Mouse (Mus musculus) hindbrain, embryonic 14.5 days (tissue): Measurements from ENCODE around the gene Igfbp6. TPM values are rescaled to one million over a fixed set of nuclear protein-coding genes. Genes with fewer than 3 reads are reported as not detected.

Experiments used
- ATAC-seq: fragments of 200-750 bp; cut with Nextera tagmentation; 2 replicates; pipeline ENCODE4 v1.8.0; 2017; ENCODE audit warnings: moderate number of reproducible peaks, mild to moderate bottlenecking, moderate TSS enrichment, moderate library complexity; ENCODE audit not compliant: low FRiP score
- DNase-seq: peaks from one replicate; pipeline ENCODE4 v3.0.0-alpha.2; 2015; ENCODE audit warnings: low spot score
- H3K27ac ChIP-seq: fragments of 300-500 bp; sonication (generic); 2 replicates; pipeline ENCODE4 v1.5.1; 2014; ENCODE audit warnings: mild to moderate bottlenecking, moderate library complexity
- H3K27me3 ChIP-seq: fragments of 300-500 bp; sonication (generic); 2 replicates; pipeline ENCODE4 v1.6.1; 2014; ENCODE audit warnings: mild to moderate bottlenecking, low read length, mixed read lengths; ENCODE audit not compliant: control insufficient read depth, insufficient read depth
- H3K36me3 ChIP-seq: fragments of 300-500 bp; sonication (generic); replicated peaks from 2 replicates; pipeline ENCODE4 v1.6.1; 2014; ENCODE audit not compliant: control insufficient read depth, insufficient read depth
- H3K4me1 ChIP-seq: fragments of 300-500 bp; sonication (generic); replicated peaks from 2 replicates; pipeline ENCODE4 v1.6.1; 2014; ENCODE audit warnings: antibody characterized with exemption, low read length, mixed read lengths; ENCODE audit not compliant: control insufficient read depth, insufficient read depth
- H3K4me2 ChIP-seq: fragments of 300-500 bp; sonication (generic); replicated peaks from 2 replicates; pipeline ENCODE4 v1.6.1; 2014; ENCODE audit warnings: mild to moderate bottlenecking, moderate library complexity
- H3K4me3 ChIP-seq: fragments of 300-500 bp; sonication (generic); replicated peaks from 2 replicates; pipeline ENCODE4 v1.5.1; 2014; ENCODE audit warnings: mild to moderate bottlenecking, low read length
- H3K9ac ChIP-seq: fragments of 300-500 bp; sonication (generic); 2 replicates; pipeline ENCODE4 v1.6.1; 2014
- H3K9me3 ChIP-seq: fragments of 300-500 bp; sonication (generic); 2 replicates; pipeline ENCODE4 v1.6.1; 2016; ENCODE audit warnings: low read length; ENCODE audit not compliant: control insufficient read depth
- WGBS: fragments of 180-500 bp; shearing (Covaris S2); extraction: QIAGEN DNeasy Blood & Tissue Kit; methylation state at CpG from one replicate; pipeline ENCODE4 v1.1.7; 2014; 5-methylcytosine and 5-hydroxymethylcytosine counted together
- polyA plus RNA-seq: library from polyadenylated mRNA; unstranded; fragments of >200 nt; fragmentation: Nextera tagmentation; extraction: Ambion mirVana; gene quantifications from 2 replicates; pipeline ENCODE4 v1.2.1, GENCODE M21; 2014

Igfbp6 gene
- polyA plus RNA-seq, 1 experiment from 2014 or later: 1.8 TPM

DNA sequence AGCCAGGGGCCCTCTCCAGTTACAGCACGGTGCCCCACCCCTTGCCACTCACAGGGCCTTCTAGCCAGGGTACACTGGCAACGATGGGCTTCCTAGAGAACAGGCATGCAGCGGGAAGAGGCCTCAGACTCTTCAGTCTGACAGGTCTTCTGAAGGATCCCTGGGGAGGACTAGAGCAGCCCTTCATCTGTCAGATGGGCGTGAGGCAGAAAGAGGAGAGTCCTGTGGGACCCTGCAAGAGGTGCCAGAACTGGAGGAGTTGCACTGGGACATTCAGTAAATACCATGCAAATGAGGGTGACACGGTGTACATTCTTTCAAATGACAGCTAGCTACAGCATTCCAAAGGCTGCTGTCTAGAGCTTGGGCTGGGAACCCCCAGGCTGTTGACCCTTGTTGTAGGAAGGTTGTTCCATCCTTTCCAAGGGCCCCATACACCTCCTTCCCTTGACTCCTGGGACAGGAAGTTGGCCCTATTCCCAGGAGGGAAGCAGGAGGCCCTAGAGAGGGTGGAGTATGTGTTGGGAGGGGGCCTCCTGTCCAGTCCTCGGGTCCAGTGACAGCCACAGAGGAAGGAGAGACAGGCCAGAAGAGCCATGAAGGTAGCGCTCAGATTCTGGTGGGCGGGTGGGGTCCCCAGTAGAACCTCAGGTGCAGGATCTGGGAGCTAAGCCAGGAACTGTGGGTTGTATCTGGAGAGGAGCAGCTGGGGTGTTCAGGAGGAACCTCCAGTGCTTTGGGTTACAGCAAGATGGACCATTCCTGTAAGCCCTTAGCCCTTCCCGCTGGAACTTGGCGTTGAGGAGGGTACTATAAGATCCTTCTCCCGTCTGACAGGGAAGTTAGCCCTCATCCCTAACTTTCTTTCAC lies 42.3 kb upstream of the Igfbp6 start:
- Histone ChIP-seq H3K27ac (peak overlapping the region; percentile 52), H3K4me1 (peaks cover 42% of the 10 kb centered on the region), H3K36me3 (peaks cover 13% of the 10 kb centered on the region; the same call in 1 of the 2 replicates), H3K27me3 (peaks cover 23% of the 10 kb centered on the region), H3K4me3 (no peak overlapping the region), H3K9me3 (no peaks in the 10 kb centered on the region), H3K9ac (no peak overlapping the region), H3K4me2 (peak overlapping the region; percentile 75)
- ATAC-seq: peak; percentile 38; the same call in 1 of the 2 replicates
- DNase-seq: no peak
- 20% methylated on average over 11 of the region's 11 CpGs for WGBS

DNA sequence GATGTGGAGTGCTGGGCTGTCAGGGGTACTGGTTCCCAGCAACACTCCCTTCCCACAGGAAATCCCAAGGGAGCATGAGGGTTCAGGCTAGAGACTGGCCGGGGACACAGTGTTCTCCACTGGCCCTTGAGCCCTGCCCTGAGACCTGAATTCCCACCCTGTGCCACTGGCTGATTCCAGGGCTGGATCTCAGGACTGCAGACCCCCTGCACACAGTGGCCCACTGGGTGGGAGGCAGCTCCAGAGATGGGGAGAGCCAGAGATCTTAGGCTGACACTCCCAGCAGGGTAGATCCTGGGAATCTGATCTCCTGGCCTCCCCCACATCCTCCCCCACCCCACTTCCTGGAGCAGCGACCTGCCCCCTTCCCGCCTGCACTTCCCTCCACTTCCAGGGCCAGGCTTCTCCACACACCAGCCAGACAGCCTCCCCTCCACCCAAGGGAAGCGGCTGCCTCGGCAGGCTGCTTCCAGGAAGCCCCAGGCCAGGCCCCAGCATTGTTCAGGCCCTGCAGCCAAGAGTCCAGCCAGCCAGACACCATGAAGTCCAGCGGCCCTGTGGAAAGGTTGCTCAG lies 41.5 kb upstream of the Igfbp6 start:
- no peak for DNase-seq
- no peak for ATAC-seq
- Histone ChIP-seq H3K4me2 (peak overlapping the region; percentile 75), H3K27ac (peak overlapping the region; percentile 61), H3K9me3 (no peaks in the 10 kb centered on the region), H3K9ac (peak overlapping the region; percentile 32), H3K4me3 (peak overlapping the region; percentile 16), H3K27me3 (peaks cover 31% of the 10 kb centered on the region), H3K4me1 (peaks cover 49% of the 10 kb centered on the region), H3K36me3 (peaks cover 7% of the 10 kb centered on the region; the same call in 1 of the 2 replicates)
- WGBS: 15% methylated on average over 6 of the region's 6 CpGs

DNA sequence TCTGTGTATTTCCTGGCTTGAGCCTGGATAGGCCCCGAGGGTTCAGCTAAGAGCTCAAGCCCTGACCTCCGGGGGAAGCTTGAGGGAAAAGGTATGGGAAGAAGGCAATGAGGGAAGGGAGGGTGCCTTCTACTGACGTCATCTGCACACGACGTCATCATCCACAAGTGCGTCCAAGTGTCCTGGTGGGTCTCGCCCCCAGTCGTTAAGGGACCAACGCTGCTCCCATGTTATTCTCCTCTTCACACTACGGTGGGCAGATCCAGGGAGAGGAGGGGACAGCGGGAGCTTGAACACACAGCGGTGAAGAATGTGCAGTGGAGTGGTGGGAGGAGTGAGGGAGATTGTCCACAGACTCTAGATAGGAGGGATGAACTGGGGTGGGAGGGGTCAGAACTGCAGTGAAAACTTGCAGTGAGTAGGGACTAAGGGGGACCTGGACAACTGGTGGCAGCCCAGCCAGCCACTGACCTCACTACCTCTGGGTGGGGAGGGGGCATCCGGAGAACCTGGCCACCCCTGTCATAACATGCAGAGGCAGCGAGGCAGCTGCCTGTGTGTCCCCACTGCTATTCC lies 40.7 kb upstream of the Igfbp6 start:
- peaks cover 53% of the 10 kb centered on the region for H3K4me1 ChIP-seq
- H3K36me3 ChIP-seq: no peaks in the 10 kb centered on the region
- no peak for DNase-seq
- peak overlapping the region; percentile 61 for H3K27ac ChIP-seq
- H3K9me3 ChIP-seq: no peaks in the 10 kb centered on the region
- peaks cover 34% of the 10 kb centered on the region for H3K27me3 ChIP-seq
- H3K4me2 ChIP-seq: peak overlapping the region; percentile 75
- 6% methylated on average over 14 of the region's 14 CpGs for WGBS
- ATAC-seq: no peak
- peak overlapping the region; percentile 32; the same call in 1 of the 2 replicates for H3K9ac ChIP-seq
- H3K4me3 ChIP-seq: peak overlapping the region; percentile 16

DNA sequence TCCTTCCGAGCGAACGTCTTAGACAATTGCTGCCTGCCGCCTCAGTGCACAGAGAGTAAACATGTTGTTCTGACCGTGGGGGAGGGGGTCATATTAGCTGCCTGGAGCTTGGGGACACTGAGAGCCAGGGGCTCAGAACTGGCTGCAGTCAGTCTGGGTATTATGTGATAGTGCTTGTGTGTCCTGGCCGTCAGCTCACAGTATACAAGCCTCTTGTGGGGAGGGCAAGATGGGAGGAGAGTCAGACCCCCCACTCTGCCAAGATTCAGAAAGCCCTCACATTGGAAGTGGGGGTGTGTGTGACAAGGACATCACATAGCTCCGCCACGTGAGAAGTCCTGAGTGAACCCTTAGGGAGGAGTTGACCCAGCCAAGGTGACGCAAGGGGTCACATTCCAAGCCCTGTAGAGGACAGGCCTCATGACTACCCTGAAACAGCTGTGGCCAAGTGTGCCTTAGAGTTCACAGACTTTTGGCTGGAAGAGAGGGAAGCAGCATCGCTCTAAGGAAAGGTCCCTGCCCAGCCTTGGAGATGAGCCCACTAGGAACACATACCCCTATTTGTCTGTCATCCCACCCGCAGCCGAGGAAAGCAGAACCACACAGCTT lies 40.1 kb upstream of the Igfbp6 start:
- Histone ChIP-seq H3K27me3 (peaks cover 34% of the 10 kb centered on the region), H3K4me1 (peaks cover 53% of the 10 kb centered on the region), H3K36me3 (no peaks in the 10 kb centered on the region), H3K4me2 (peak overlapping the region; percentile 75), H3K9ac (peak overlapping the region; percentile 25; the same call in 1 of the 2 replicates), H3K9me3 (no peaks in the 10 kb centered on the region), H3K4me3 (peak overlapping the region; percentile 16), H3K27ac (no peak overlapping the region)
- ATAC-seq (no peak), DNase-seq (no peak)
- 22% methylated on average over 12 of the region's 12 CpGs for whole genome bisulfite sequencing

DNA sequence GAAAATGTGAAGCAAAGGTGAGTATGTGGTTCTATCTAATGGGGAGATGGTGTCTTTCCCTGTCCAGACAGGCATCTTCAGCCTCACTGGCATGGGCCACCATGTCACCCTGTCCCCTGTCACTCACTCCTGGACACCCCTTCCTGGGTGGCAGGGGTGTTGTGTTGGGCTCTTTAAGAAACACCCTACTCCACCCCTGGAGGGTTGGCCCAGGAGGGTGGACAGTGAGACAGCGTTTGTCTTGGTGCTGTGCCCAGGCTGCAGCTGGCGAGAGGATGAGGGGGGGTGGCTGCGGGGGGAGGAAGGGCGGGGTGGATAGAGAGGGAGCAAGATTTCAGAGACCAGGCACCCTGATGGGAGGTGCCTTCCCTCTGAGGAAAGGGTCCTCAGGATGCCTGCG lies 38.8 kb upstream of the Igfbp6 start:
- Histone ChIP-seq H3K9me3 (no peaks in the 10 kb centered on the region), H3K4me2 (0 out of 2 replicates have a peak overlapping the region, but pooled peaks have one; percentile 7), H3K9ac (no peak overlapping the region), H3K4me3 (no peak overlapping the region), H3K4me1 (peaks cover 49% of the 10 kb centered on the region; the same call in 1 of the 2 replicates), H3K27ac (no peak overlapping the region), H3K27me3 (peaks cover 33% of the 10 kb centered on the region), H3K36me3 (no peaks in the 10 kb centered on the region)
- no peak for ATAC-seq
- DNase-seq: no peak
- WGBS: 37% methylated on average over 5 of the region's 5 CpGs

DNA sequence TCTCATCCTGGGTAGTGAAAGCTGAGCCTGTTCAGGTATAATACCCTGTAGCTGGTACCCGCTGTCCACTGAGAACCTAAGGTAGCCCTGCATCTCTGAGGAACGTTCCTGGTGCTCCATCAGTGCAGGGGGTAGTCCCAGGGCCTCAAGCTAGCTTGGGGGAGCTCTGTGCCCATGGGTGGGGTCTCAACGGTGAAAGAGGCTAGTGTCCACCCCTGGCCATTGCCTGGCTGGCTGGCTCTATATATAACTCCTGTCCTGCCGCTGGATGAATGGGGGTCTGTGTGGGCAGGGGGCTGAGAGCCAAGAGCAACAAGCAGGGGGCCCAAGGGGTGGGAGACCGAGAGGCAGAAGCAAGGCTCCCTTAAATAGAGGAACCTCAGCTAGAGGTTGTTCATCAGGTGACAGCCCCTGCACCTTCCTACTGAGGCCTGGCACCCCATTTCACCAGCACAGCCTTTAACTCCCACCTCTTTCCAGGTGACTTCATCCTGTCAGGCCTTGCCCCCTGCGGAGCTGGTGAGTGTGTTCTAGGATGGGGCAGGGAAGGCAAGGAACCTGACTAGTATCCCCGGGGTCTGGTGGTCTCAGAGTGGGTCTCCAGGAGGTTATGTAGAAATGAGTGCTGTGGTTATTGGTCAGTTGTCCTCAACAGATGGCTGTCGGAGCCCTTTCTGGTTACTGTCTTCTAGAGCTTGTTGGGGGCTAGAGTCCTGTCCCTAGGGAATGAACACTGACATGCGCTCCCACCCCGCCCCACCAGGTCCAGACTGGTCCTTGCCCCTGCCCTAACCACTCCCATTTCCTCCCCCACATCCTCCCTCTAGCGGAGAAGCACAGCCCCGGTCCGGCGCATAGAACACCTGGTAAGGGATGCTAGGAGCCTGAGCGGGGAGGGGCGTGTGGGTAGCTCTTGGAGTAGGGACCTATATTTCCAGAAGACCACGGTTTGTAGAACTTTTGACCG lies 38.1 kb upstream of the Igfbp6 start:
- no peak for DNase-seq
- H3K27ac ChIP-seq: no peak overlapping the region
- WGBS: 29% methylated on average over 18 of the region's 18 CpGs
- no peak overlapping the region for H3K9ac ChIP-seq
- H3K4me1 ChIP-seq: peaks cover 42% of the 10 kb centered on the region; the same call in 1 of the 2 replicates
- H3K9me3 ChIP-seq: no peaks in the 10 kb centered on the region
- no peak overlapping the region for H3K4me3 ChIP-seq
- no peaks in the 10 kb centered on the region for H3K36me3 ChIP-seq
- ATAC-seq: no peak
- H3K4me2 ChIP-seq: peak overlapping the region; percentile 50
- peaks cover 28% of the 10 kb centered on the region for H3K27me3 ChIP-seq

DNA sequence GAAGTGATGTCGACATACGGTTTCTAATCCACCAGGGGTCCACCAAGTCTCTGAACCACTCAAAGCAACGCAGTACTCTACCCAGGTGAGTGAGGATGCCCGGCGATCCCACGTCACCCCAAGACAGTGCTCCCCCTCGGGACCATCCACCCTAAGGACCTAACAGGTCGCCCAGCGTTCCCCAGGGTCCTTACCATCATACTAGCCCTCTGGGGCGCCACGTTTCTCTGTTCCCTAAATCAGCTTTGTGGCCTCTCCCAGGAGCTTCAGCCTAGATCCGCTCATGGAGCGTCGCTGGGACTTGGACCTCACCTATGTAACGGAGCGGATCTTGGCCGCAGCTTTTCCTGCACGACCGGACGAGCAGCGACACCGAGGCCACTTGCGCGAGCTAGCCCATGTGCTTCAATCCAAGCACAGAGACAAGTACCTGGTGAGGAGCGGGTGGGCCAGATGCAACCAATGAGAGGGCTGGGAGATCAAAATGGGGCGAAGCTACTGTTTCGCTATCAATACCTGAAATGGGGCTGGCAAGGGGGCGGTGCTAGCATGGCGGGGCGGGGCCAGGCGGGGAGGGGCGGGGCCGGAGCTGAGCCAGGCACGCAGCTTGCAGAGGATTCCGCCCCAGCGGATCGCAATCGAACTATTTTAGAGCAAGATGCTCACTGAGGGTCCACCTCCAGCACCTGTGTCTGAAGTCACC lies 37.3 kb upstream of the Igfbp6 start:
- peak overlapping the region; percentile 26; the same call in 1 of the 2 replicates for H3K9ac ChIP-seq
- H3K36me3 ChIP-seq: no peaks in the 10 kb centered on the region
- 7% methylated on average over 38 of the region's 38 CpGs for WGBS
- DNase-seq (no peak), ATAC-seq (0 out of 2 replicates have a peak, but pooled peaks have one; percentile 7)
- H3K27me3 ChIP-seq: peaks cover 27% of the 10 kb centered on the region
- H3K9me3 ChIP-seq: no peaks in the 10 kb centered on the region
- peaks cover 38% of the 10 kb centered on the region; the same call in 1 of the 2 replicates for H3K4me1 ChIP-seq
- H3K4me2 ChIP-seq: peak overlapping the region; percentile 50
- peak overlapping the region; percentile 28 for H3K4me3 ChIP-seq
- no peak overlapping the region for H3K27ac ChIP-seq
